In the genomic region with DNA sequence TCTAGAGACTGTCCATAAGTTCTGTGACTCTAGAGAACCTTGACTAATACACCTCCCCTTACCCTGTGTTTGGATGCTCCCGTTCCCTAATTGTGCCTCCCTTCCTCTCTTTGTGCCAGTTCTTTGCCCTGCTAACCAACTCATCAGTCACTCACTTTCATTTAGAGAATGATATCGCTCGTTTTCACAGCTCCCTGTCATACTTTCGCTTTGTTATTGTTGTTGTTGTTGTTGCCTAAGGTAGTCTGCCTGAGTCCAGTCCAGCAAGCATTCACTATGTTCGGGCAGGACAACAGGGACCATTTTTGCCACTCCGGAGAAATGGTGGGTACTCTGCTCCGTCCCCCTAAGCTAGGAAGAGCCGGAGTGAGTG, we compare ENCODE assay signal across 8 mouse cellular contexts. TPM values are rescaled to one million over a fixed set of nuclear protein-coding genes. Genes with fewer than 3 reads are reported as not detected.
DNase-seq lines count a peak whose midpoint lies in the region; ATAC-seq lines count a peak whose summit lies in the region.

No protein-coding gene starts in this region.

- peak overlapping the region; percentile 41 for H3K4me3 ChIP-seq in heart, embryonic 11.5 days (ENCODE audit: low read depth, low read length)
- peak overlapping the region; percentile 69 for H3K4me3 ChIP-seq in brown adipose tissue, adult 24 weeks (ENCODE audit: insufficient read depth, low read depth, low read length)
- H3K4me3 ChIP-seq in hindbrain, embryonic 13.5 days, result peak overlapping the region; percentile 28
- H3K4me3 ChIP-seq in midbrain, embryonic 11.5 days (ENCODE audit: low read depth, low read length), result peak overlapping the region; percentile 14; the same call in 1 of the 2 replicates

- no peak overlapping the region for H3K27ac ChIP-seq in heart, embryonic 11.5 days (ENCODE audit: low read depth, low read length)
- H3K27ac ChIP-seq in brown adipose tissue, adult 24 weeks (replicated peaks; ENCODE audit: low read depth, low read length), result no peak overlapping the region
- H3K27ac ChIP-seq in hindbrain, embryonic 13.5 days, result no peak overlapping the region
- H3K27ac ChIP-seq in midbrain, embryonic 11.5 days (ENCODE audit: low read depth, low read length), result no peak overlapping the region

- H3K36me3 ChIP-seq in heart, embryonic 11.5 days (ENCODE audit: control insufficient read depth, insufficient read depth, low read length), result no peaks in the 10 kb centered on the region
- H3K36me3 ChIP-seq in hindbrain, embryonic 13.5 days, result no peaks in the 10 kb centered on the region
- H3K36me3 ChIP-seq in midbrain, embryonic 11.5 days (ENCODE audit: control insufficient read depth, insufficient read depth, low read length), result no peaks in the 10 kb centered on the region

- WGBS in heart, embryonic 11.5 days (ENCODE audit: insufficient replicate concordance), result 66% methylated on average over 8 of the region's 8 CpGs
- 66% methylated on average over 8 of the region's 8 CpGs for WGBS in hindbrain, embryonic 13.5 days
- WGBS in midbrain, embryonic 11.5 days, result 76% methylated on average over 8 of the region's 8 CpGs

- peak overlapping the region; percentile 56 for H3K4me2 ChIP-seq in heart, embryonic 11.5 days
- H3K4me2 ChIP-seq in hindbrain, embryonic 13.5 days, result peak overlapping the region; percentile 44
- peak overlapping the region; percentile 34; the same call in 1 of the 2 replicates for H3K4me2 ChIP-seq in midbrain, embryonic 11.5 days

- no peak for DNase-seq in heart, adult 18-20 months
- DNase-seq in midbrain, embryonic 11.5 days (ENCODE audit: low spot score, missing footprints), result no peak
- no peak for DNase-seq in cerebellum, adult 9-11 months
- no peak for DNase-seq in kidney, postnatal 10 days
- no peak for DNase-seq in layer of hippocampus, adult 9-11 months

- no peak for ATAC-seq in heart, embryonic 11.5 days (replicated peaks; ENCODE audit: insufficient number of reproducible peaks, low FRiP score, low TSS enrichment)
- no peak for ATAC-seq in hindbrain, embryonic 13.5 days (ENCODE audit: low FRiP score)
- no peak for ATAC-seq in midbrain, embryonic 11.5 days (ENCODE audit: low FRiP score)

- H3K9me3 ChIP-seq in heart, embryonic 11.5 days (replicated peaks; ENCODE audit: control insufficient read depth, low read length), result no peaks in the 10 kb centered on the region
- H3K9me3 ChIP-seq in hindbrain, embryonic 13.5 days, result no peaks in the 10 kb centered on the region
- no peaks in the 10 kb centered on the region; the same call in 1 of the 2 replicates for H3K9me3 ChIP-seq in midbrain, embryonic 11.5 days (ENCODE audit: control insufficient read depth, low read length)

- no peaks in the 10 kb centered on the region for H3K4me1 ChIP-seq in heart, embryonic 11.5 days (ENCODE audit: control insufficient read depth, insufficient read depth, low read length)
- H3K4me1 ChIP-seq in brown adipose tissue, adult 24 weeks (ENCODE audit: control insufficient read depth, insufficient read depth, insufficient read length, low read length), result no peaks in the 10 kb centered on the region
- no peaks in the 10 kb centered on the region for H3K4me1 ChIP-seq in hindbrain, embryonic 13.5 days (replicated peaks)
- H3K4me1 ChIP-seq in midbrain, embryonic 11.5 days (ENCODE audit: control insufficient read depth, insufficient read depth, low read length), result no peaks in the 10 kb centered on the region

- no peaks in the 10 kb centered on the region for H3K27me3 ChIP-seq in heart, embryonic 11.5 days (ENCODE audit: control insufficient read depth, insufficient read depth, low read length)
- H3K27me3 ChIP-seq in hindbrain, embryonic 13.5 days, result no peaks in the 10 kb centered on the region
- H3K27me3 ChIP-seq in midbrain, embryonic 11.5 days (ENCODE audit: control insufficient read depth, insufficient read depth, low read length), result no peaks in the 10 kb centered on the region

- H3K9ac ChIP-seq in heart, embryonic 11.5 days (ENCODE audit: low read depth, low read length), result no peak overlapping the region
- H3K9ac ChIP-seq in hindbrain, embryonic 13.5 days, result no peak overlapping the region
- no peak overlapping the region for H3K9ac ChIP-seq in midbrain, embryonic 11.5 days (ENCODE audit: low read length)

RNA-seq across cellular contexts. Expression of a gene that starts 3.6 kb away (rescaled TPM):
- not detected in 2 replicates for polyA plus RNA-seq in heart, embryonic 11.5 days (2014; fragmentation: Nextera tagmentation; extraction: Ambion mirVana)
- not detected for total RNA-seq in heart, adult 18-20 months (2021)
- polyA plus RNA-seq in brown adipose tissue, adult 24 weeks (2012; ENCODE audit: insufficient read depth, insufficient read length, missing spikeins), result not detected in 2 replicates
- not detected in 2 replicates for polyA plus RNA-seq in hindbrain, embryonic 13.5 days (2015; fragmentation: Nextera tagmentation; extraction: Ambion mirVana)
- not detected in 2 replicates for polyA plus RNA-seq in midbrain, embryonic 11.5 days (2014; fragmentation: Nextera tagmentation; extraction: Ambion mirVana)

RNA-seq across cellular contexts. Expression of a gene that starts 6.5 kb away (rescaled TPM):
- not detected in 2 replicates for polyA plus RNA-seq in heart, embryonic 11.5 days (2014; fragmentation: Nextera tagmentation; extraction: Ambion mirVana)
- not detected for total RNA-seq in heart, adult 18-20 months (2021)
- polyA plus RNA-seq in brown adipose tissue, adult 24 weeks (2012; ENCODE audit: insufficient read depth, insufficient read length, missing spikeins), result not detected in 2 replicates
- polyA plus RNA-seq in hindbrain, embryonic 13.5 days (2015; fragmentation: Nextera tagmentation; extraction: Ambion mirVana), result not detected in 2 replicates
- polyA plus RNA-seq in midbrain, embryonic 11.5 days (2014; fragmentation: Nextera tagmentation; extraction: Ambion mirVana), result not detected in 2 replicates

RNA-seq across cellular contexts. Expression of a gene that starts 36.0 kb away (rescaled TPM):
- not detected in 2 replicates for polyA plus RNA-seq in heart, embryonic 11.5 days (2014; fragmentation: Nextera tagmentation; extraction: Ambion mirVana)
- not detected for total RNA-seq in heart, adult 18-20 months (2021)
- polyA plus RNA-seq in brown adipose tissue, adult 24 weeks (2012; ENCODE audit: insufficient read depth, insufficient read length, missing spikeins), result not detected in 2 replicates
- not detected in 2 replicates for polyA plus RNA-seq in hindbrain, embryonic 13.5 days (2015; fragmentation: Nextera tagmentation; extraction: Ambion mirVana)
- polyA plus RNA-seq in midbrain, embryonic 11.5 days (2014; fragmentation: Nextera tagmentation; extraction: Ambion mirVana), result not detected in 2 replicates

RNA-seq across cellular contexts. Expression of a gene that starts 37.5 kb away (rescaled TPM):
- polyA plus RNA-seq in heart, embryonic 11.5 days (2014; fragmentation: Nextera tagmentation; extraction: Ambion mirVana), result not detected in 2 replicates
- not detected for total RNA-seq in heart, adult 18-20 months (2021)
- not detected in 2 replicates for polyA plus RNA-seq in brown adipose tissue, adult 24 weeks (2012; ENCODE audit: insufficient read depth, insufficient read length, missing spikeins)
- polyA plus RNA-seq in hindbrain, embryonic 13.5 days (2015; fragmentation: Nextera tagmentation; extraction: Ambion mirVana), result not detected in 2 replicates
- not detected in 2 replicates for polyA plus RNA-seq in midbrain, embryonic 11.5 days (2014; fragmentation: Nextera tagmentation; extraction: Ambion mirVana)

RNA-seq across cellular contexts. Expression of a gene that starts 43.0 kb away (rescaled TPM):
- not detected in 2 replicates for polyA plus RNA-seq in heart, embryonic 11.5 days (2014; fragmentation: Nextera tagmentation; extraction: Ambion mirVana)
- total RNA-seq in heart, adult 18-20 months (2021), result not detected
- not detected in 2 replicates for polyA plus RNA-seq in brown adipose tissue, adult 24 weeks (2012; ENCODE audit: insufficient read depth, insufficient read length, missing spikeins)
- not detected in 2 replicates for polyA plus RNA-seq in hindbrain, embryonic 13.5 days (2015; fragmentation: Nextera tagmentation; extraction: Ambion mirVana)
- not detected in 2 replicates for polyA plus RNA-seq in midbrain, embryonic 11.5 days (2014; fragmentation: Nextera tagmentation; extraction: Ambion mirVana)

Comparison
In these comparisons a context has a peak if more than half of its experiments do, and no peak if none do; other contexts are left out.
1. H3K4me3 ChIP-seq: peak in every context shown above with its lines; median percentile 69 in brown adipose tissue, adult 24 weeks; 41 in heart, embryonic 11.5 days; 28 in hindbrain, embryonic 13.5 days; 14 in midbrain, embryonic 11.5 days.